Mouse (Mus musculus): Measurements from ENCODE around the gene Ifitm2. TPM values are rescaled to one million over a fixed set of nuclear protein-coding genes. Genes with fewer than 3 reads are reported as not detected.

Ifitm2 gene
- polyA plus RNA-seq, 1 experiment = 279 TPM

DNA sequence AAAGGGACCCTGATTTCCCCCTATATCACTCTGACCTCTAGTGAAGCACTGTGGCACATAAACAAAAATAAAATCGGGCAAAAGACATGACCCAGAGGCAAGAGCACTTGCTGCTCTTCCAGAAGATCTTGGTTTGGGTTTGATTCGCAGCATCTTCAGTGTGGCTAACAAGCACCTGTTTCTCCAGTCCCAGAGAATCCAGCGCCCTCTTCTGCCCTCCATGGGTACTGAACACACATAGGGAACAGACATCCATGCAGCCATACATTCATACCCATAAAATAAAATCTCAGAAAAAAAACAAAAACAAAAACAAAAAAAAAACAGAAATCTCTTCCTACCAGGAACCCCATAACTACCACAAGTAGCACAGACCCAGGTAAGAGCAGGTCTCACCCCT lies 17.4 kb downstream of the Ifitm2 start:
- peaks cover 8% of the 10 kb centered on the region; the same call in 1 of the 2 replicates for H3K4me1 ChIP-seq (ENCODE audit: control insufficient read depth, insufficient read depth, insufficient read length)
- TF ChIP-seq POLR2A (IDR thresholded peaks at IDR 0.05; ENCODE audit: low read depth, low read length) = no peak
- H3K27me3 ChIP-seq (ENCODE audit: control insufficient read depth, insufficient read depth, low read length) = no peaks in the 10 kb centered on the region
- no peak overlapping the region for H3K4me3 ChIP-seq (ENCODE audit: extremely low read depth, insufficient read depth, insufficient read length)
- H3K36me3 ChIP-seq (ENCODE audit: control insufficient read depth, insufficient read depth, low read length) = no peaks in the 10 kb centered on the region
- no peak overlapping the region for H3K27ac ChIP-seq (ENCODE audit: insufficient read depth, low read length)
- WGBS = 66% methylated on average over 3 of the region's 3 CpGs
- DNase-seq (ENCODE audit: low read depth in 1 of 2, low spot score in 2 of 2) = no peak

DNA sequence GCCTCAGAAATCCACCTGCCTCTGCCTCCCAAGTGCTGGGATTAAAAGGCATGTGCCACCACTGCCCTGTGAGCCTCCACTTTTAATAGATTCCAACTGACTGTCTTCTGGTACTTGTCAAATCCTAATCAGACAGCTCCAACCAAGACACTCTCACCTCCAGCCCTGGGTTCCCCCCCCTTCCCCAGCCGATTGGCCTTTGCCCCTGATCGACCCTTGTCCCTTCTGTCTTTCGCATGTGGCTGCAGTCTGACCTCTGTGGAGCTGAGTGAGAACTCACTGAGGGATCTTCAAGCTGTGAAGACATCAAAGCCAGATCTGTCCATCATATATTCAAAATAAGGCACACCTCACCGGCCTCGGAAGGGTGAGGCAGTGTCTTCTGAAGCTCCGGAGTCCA lies 28.6 kb downstream of the Ifitm2 start:
- WGBS = 93% methylated on average over 6 of the region's 6 CpGs

DNA sequence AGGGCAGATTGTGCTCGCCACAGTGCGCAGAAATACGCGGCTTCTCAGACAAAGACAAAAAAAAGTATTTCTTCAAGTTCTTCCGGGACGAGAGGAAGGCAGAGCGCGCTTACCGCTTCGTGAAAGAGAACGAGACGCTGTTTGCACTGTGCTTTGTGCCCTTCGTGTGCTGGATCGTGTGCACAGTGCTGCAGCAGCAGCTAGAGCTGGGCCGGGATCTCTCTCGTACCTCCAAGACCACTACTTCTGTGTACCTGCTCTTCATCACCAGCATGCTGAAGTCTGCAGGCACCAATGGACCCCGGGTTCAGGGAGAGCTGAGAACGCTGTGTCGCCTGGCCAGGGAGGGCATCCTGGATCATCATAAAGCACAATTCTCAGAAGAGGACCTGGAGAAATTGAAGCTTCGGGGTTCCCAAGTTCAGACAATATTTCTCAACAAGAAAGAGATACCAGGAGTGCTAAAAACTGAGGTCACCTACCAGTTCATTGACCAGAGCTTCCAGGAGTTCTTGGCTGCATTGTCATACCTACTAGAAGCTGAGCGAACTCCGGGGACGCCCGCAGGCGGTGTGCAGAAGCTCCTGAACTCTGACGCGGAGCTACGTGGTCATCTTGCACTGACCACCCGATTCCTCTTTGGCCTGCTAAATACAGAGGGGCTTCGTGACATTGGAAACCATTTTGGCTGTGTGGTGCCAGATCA lies 32.6 kb downstream of the Ifitm2 start:
- Histone ChIP-seq H3K36me3 (ENCODE audit: control insufficient read depth, insufficient read depth, low read length) (no peaks in the 10 kb centered on the region), H3K4me3 (ENCODE audit: extremely low read depth, insufficient read depth, insufficient read length) (peak overlapping the region; percentile 1; the same call in 1 of the 2 replicates)
- 24% methylated on average over 30 of the region's 30 CpGs for WGBS

More for the DNA sequence above, 28.6 kb downstream of the Ifitm2 start:
- H3K36me3 ChIP-seq (ENCODE audit: control insufficient read depth, insufficient read depth, low read length) = no peaks in the 10 kb centered on the region
- DNase-seq (ENCODE audit: low read depth in 1 of 2, low spot score in 2 of 2) = no peak
- TF ChIP-seq CTCF (IDR thresholded peaks at IDR 0.05; ENCODE audit: extremely low read depth, insufficient read depth, insufficient read length, insufficient replicate concordance) (no peak), POLR2A (IDR thresholded peaks at IDR 0.05; ENCODE audit: low read depth, low read length) (no peak)
- no peak overlapping the region for H3K27ac ChIP-seq (ENCODE audit: insufficient read depth, low read length)
- peaks cover 10% of the 10 kb centered on the region for H3K27me3 ChIP-seq (ENCODE audit: control insufficient read depth, insufficient read depth, low read length)
- no peak overlapping the region for H3K4me3 ChIP-seq (ENCODE audit: extremely low read depth, insufficient read depth, insufficient read length)
- peaks cover 4% of the 10 kb centered on the region; the same call in 1 of the 2 replicates for H3K4me1 ChIP-seq (ENCODE audit: control insufficient read depth, insufficient read depth, insufficient read length)

DNA sequence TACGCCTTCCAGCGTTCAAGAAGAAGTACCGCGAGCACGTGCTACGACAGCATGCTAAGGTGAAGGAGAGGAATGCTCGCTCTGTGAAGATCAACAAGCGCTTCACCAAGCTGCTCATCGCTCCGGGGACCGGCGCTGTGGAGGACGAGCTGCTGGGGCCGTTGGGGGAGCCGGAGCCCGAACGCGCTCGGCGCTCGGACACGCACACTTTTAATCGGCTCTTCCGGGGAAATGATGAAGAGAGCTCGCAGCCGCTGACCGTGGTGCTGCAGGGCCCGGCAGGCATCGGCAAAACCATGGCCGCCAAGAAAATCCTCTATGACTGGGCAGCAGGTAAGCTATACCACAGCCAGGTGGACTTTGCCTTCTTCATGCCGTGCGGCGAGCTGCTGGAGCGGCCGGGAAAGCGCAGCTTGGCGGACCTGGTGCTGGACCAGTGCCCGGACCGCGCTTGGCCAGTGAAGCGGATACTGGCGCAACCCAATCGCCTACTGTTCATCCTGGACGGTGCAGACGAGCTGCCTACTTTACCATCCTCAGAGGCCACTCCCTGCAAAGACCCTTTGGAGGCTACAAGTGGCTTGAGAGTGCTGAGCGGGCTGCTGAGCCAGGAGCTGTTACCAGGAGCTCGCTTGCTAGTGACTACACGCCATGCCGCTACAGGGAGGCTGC lies 33.3 kb downstream of the Ifitm2 start:
- no peaks in the 10 kb centered on the region for H3K36me3 ChIP-seq (ENCODE audit: control insufficient read depth, insufficient read depth, low read length)
- no peak for TF ChIP-seq POLR2A (IDR thresholded peaks at IDR 0.05; ENCODE audit: low read depth, low read length)
- TF ChIP-seq CTCF (IDR thresholded peaks at IDR 0.05; ENCODE audit: extremely low read depth, insufficient read depth, insufficient read length, insufficient replicate concordance) = no peak
- DNase-seq (ENCODE audit: low read depth in 1 of 2, low spot score in 2 of 2) = no peak

More for the DNA sequence above, 32.6 kb downstream of the Ifitm2 start:
- DNase-seq (ENCODE audit: low read depth in 1 of 2, low spot score in 2 of 2) = no peak
- H3K27me3 ChIP-seq (ENCODE audit: control insufficient read depth, insufficient read depth, low read length) = peaks cover 13% of the 10 kb centered on the region
- H3K4me1 ChIP-seq (ENCODE audit: control insufficient read depth, insufficient read depth, insufficient read length) = peaks cover 4% of the 10 kb centered on the region; the same call in 1 of the 2 replicates
- TF ChIP-seq CTCF (IDR thresholded peaks at IDR 0.05; ENCODE audit: extremely low read depth, insufficient read depth, insufficient read length, insufficient replicate concordance) (no peak), POLR2A (IDR thresholded peaks at IDR 0.05; ENCODE audit: low read depth, low read length) (no peak)
- no peak overlapping the region for H3K27ac ChIP-seq (ENCODE audit: insufficient read depth, low read length)

DNA sequence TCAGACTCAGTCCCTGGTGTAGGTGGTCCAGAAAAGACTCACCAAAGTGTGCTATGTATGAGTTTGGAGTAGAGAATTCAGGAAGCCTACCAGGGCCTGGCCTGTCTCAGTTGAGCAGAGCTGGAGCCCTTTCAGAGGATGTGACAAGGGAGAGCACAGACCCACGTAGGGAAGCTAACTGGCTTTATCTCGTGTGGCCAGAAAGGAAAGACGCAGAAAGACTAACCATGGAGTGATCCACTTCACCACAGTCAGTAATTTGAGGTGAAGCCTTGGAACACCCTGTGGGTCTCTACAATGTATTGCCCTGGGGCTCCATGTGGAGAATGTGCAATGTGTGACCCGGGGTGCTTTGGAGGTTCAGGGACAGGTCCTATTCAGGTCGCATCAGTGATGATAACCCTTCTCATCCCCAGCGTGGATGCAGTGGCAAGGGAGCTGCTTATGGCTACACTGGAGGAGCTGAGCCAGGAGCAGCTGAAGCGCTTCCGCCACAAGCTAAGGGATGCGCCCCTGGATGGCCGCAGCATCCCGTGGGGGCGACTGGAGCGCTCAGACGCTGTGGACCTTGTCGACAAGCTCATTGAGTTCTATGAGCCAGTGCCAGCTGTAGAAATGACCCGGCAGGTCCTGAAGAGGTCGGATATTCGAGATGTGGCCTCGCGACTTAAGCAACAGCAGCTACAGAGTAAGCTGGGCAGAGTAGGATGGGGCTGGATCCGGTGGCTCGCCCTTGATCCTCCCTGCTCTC lies 34.4 kb downstream of the Ifitm2 start:
- Histone ChIP-seq H3K4me3 (ENCODE audit: extremely low read depth, insufficient read depth, insufficient read length) (no peak overlapping the region), H3K36me3 (ENCODE audit: control insufficient read depth, insufficient read depth, low read length) (no peaks in the 10 kb centered on the region), H3K4me1 (ENCODE audit: control insufficient read depth, insufficient read depth, insufficient read length) (peaks cover 4% of the 10 kb centered on the region; the same call in 1 of the 2 replicates), H3K27me3 (ENCODE audit: control insufficient read depth, insufficient read depth, low read length) (peaks cover 13% of the 10 kb centered on the region), H3K27ac (ENCODE audit: insufficient read depth, low read length) (no peak overlapping the region)
- no peak for DNase-seq (ENCODE audit: low read depth in 1 of 2, low spot score in 2 of 2)
- 57% methylated on average over 22 of the region's 22 CpGs for WGBS
- TF ChIP-seq CTCF (IDR thresholded peaks at IDR 0.05; ENCODE audit: extremely low read depth, insufficient read depth, insufficient read length, insufficient replicate concordance) (no peak), POLR2A (IDR thresholded peaks at IDR 0.05; ENCODE audit: low read depth, low read length) (no peak)

More for the DNA sequence above, 33.3 kb downstream of the Ifitm2 start:
- 1% methylated on average over 49 of the region's 49 CpGs for WGBS
- H3K27ac ChIP-seq (ENCODE audit: insufficient read depth, low read length) = no peak overlapping the region
- H3K4me3 ChIP-seq (ENCODE audit: extremely low read depth, insufficient read depth, insufficient read length) = peak overlapping the region; percentile 18; the same call in 1 of the 2 replicates
- H3K27me3 ChIP-seq (ENCODE audit: control insufficient read depth, insufficient read depth, low read length) = peaks cover 13% of the 10 kb centered on the region
- H3K4me1 ChIP-seq (ENCODE audit: control insufficient read depth, insufficient read depth, insufficient read length) = peaks cover 4% of the 10 kb centered on the region; the same call in 1 of the 2 replicates

DNA sequence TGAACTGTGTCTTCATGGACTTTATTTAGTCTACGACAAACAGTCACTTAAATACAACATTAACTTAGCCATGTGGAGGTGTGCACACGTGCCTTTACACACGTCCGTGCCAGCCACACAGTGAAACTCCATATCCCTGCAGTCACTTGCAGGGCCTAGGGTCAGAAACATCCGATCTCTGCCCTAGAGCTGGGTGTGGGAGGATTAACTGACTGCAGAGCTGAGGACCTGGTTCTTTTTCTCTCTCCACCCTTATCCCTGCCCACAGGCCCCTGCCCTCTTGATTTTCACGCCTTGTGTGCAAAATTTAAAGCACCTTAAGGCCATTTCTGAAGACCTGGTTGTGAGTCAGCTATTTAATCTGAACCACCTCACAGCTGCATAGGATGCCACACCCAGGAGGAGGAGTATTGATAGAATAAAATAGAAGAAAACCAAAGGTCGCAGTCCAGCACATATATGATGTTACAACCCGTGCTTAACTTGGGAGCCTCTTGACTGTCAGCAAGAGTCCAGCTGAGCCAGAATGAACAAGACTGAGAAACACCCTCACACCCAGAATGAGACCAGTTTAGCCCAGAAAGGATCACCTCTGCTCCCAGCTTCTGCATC lies 35.3 kb downstream of the Ifitm2 start, which contains the start of gene Nlrp6:
Gene Nlrp6 (plus strand): TSS at position 485 of the 612 bp plus-strand sequence.
- Histone ChIP-seq H3K36me3 (ENCODE audit: control insufficient read depth, insufficient read depth, low read length) (no peaks in the 10 kb centered on the region), H3K27ac (ENCODE audit: insufficient read depth, low read length) (no peak within 1 kb of the TSS), H3K4me1 (ENCODE audit: control insufficient read depth, insufficient read depth, insufficient read length) (peaks cover 4% of the 10 kb centered on the region; the same call in 1 of the 2 replicates), H3K4me3 (ENCODE audit: extremely low read depth, insufficient read depth, insufficient read length) (no peak within 1 kb of the TSS), H3K27me3 (ENCODE audit: control insufficient read depth, insufficient read depth, low read length) (peaks cover 13% of the 10 kb centered on the region)
- WGBS = 77% methylated on average over 8 of the region's 8 CpGs
- TF ChIP-seq POLR2A (IDR thresholded peaks at IDR 0.05; ENCODE audit: low read depth, low read length) (no peak), CTCF (IDR thresholded peaks at IDR 0.05; ENCODE audit: extremely low read depth, insufficient read depth, insufficient read length, insufficient replicate concordance) (no peak)
- DNase-seq (ENCODE audit: low read depth in 1 of 2, low spot score in 2 of 2) = no peak
